Mouse (Mus musculus) lung, adult 2 months (tissue): Measurements from ENCODE around the gene Slamf7.

Source experiments
- CTCF ChIP-seq: fragments of 200-500 bp; IDR thresholded peaks from 2 replicates; pipeline ENCODE4 v1.5.1; 2011; ENCODE audit warnings: mild to moderate bottlenecking, low read length, control low read depth; ENCODE audit not compliant: insufficient read depth
- POLR2A ChIP-seq: fragments of 200-500 bp; IDR thresholded peaks from 2 replicates; pipeline ENCODE4 v1.6.1; 2011; ENCODE audit warnings: low read depth, mild to moderate bottlenecking, control low read depth, low read length, borderline replicate concordance; ENCODE audit errors: extremely low read depth

GRCm38 (mm10) chr1:171630041-171630440, 22.8 kb downstream of the Slamf7 start:
- TF ChIP-seq CTCF: no peak
- TF ChIP-seq POLR2A: no peak
